Mouse (Mus musculus): ENCODE results near the gene Scamp2. TPM values are rescaled to one million over a fixed set of nuclear protein-coding genes. Genes with fewer than 3 reads are reported as not detected.

The Scamp2 gene
- total RNA-seq, 2 experiments from 2014 or later, result 22.5 to 26.3 TPM

DNA sequence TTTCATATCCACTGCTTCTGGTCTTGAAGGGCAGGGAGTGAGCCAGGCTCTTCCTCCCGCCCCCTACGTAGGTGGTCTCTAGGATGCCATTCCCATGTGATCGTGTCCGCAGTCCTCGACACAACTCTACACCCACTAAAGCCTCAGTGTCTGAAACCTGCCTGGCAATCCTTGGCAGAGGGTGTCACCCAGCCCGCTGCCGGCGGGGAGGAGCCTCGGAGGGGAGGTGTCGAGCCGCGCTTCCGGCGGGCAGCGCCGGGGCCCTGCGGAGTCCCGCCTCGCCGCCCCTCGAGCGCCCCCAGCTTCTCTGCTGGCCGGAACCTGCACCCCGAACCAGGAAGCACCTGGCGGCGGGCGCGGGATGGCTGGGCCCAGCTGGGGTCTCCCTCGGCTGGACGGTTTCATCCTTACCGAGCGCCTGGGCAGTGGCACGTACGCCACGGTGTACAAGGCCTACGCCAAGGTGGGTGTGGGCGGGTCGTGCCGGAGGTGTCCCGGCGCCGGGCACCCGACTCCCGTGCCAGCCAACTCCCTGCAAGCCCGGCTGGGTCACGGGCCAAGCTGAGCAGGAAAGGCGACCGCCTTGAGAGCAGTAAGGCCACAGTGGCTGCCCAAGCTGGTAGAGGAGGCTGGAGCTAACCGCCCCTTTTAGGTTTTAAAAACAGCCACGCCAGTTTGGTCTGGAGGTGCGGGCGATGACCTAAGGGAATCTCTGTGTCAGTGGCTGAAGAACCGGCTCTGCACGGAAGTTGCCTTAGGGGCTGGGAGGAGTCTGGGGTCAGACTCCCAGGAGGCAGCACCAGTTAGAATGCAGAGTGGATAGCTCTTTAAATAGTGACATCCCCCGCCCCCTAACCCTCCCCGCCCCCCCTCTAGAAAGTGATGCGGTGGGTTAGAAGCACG lies 28.7 kb downstream of the Scamp2 start, which contains the start of gene Ulk3:
Gene Ulk3 (plus strand): TSS at position 229 of the 903 bp plus-strand sequence.
- peak; percentile 66 for TF ChIP-seq CTCF (conservative IDR thresholded peaks at IDR 0.05)
- Histone ChIP-seq H3K4me3 (peak within 1 kb of the TSS; percentile 85), H3K27ac (peak within 1 kb of the TSS; percentile 90)
- DNase-seq (ENCODE audit: low spot score in 2 of 2), result peak; percentile 70 to 75

DNA sequence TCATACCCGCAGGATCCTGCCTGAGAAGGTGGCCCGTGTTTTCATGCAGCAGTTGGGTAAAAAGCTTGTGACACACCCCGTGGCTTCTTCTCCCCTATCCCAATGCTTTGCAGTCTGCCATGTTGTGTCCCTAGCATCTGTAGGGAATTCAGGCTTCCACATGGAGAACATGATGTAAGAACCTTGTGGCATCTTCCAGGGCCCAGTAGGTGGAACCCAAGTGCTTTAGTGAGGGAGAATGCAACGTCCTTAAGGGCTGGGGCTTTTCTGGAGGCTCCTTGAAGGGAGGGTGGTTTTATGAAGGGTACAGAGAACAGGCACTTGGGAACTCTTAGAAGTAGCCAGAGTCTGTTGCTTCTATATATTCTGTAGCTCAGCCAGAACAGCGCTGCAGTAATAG lies 30.0 kb downstream of the Scamp2 start:
- DNase-seq (ENCODE audit: low spot score in 2 of 2), result no peak
- peak overlapping the region; percentile 85; the same call in 1 of the 2 replicates for H3K4me3 ChIP-seq
- peak; percentile 63 for TF ChIP-seq CTCF (conservative IDR thresholded peaks at IDR 0.05)
- no peak overlapping the region for H3K27ac ChIP-seq

DNA sequence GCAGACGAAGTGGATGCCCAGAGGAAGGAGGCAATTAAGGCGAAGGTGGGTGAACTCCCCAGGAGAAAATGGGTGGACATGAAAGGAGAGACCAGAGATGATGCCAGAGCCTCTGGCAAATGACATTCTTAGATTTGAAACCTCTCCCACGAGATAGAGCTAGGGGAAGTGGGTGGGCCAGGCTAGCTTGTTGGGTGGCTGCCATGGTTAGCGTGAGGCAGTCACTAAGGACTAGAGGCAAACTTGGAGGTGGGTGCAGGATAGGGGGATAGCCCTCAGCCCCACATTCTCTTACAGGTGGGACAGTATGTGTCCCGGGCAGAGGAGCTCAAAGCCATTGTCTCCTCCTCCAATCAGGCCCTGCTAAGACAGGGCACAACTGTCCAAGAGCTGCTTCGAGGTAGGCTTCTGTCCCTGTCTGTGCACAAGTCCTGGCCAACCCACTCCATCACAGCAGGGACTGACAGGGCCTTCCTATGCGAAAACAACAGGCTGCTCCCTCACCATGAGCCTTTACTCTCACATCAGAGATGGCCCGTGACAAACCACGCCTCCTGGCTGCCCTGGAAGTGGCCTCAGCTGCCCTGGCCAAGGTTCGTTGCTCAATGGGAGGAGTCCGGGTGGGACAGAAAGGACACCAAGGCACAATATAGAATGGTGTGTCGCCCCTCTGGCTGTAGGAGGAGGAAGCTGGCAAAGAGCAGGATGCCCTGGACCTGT lies 32.9 kb downstream of the Scamp2 start:
- TF ChIP-seq CTCF (conservative IDR thresholded peaks at IDR 0.05), result no peak
- DNase-seq (ENCODE audit: low spot score in 2 of 2), result no peak
- no peak overlapping the region for H3K27ac ChIP-seq
- H3K4me3 ChIP-seq, result no peak overlapping the region

DNA sequence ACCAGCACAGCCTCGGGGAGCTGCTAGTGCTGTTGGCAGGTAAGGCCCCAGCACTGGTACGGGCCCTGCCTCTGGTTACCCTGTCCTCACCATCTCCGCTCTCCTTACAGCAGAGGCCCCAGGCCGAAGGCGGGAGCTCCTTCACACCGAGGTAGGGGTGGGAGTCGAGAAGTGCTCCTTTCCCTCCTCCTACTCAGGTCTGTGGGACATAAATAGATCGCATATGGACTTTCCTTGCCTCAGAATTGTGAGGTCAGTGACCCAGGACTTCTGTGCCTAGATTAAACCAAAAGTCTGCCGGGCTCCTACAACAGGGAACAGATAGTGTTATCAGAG lies 33.4 kb downstream of the Scamp2 start:
- no peak overlapping the region for H3K27ac ChIP-seq
- DNase-seq (ENCODE audit: low spot score in 2 of 2), result no peak
- no peak overlapping the region for H3K4me3 ChIP-seq
- TF ChIP-seq CTCF (conservative IDR thresholded peaks at IDR 0.05), result no peak

DNA sequence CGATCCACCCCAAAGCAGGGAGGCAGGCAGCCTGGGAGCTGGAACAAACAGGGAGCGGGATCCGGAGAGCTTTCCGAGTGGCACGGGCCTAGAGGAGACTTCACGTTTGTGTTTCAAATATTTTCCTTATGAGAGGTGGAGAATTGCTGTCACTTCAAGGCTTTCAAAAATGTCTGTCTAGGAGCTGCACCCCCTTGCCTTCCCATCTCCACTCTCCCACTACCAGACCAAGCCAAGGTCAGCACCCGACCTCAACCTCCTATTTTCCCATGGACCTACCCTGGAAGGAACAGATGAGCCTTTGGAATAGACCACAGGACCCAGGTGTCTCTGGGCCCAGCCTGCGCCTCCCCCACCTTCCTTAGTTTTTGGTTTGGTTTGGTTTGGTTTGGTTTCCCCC lies 36.5 kb downstream of the Scamp2 start:
- no peak for DNase-seq (ENCODE audit: low spot score in 2 of 2)

DNA sequence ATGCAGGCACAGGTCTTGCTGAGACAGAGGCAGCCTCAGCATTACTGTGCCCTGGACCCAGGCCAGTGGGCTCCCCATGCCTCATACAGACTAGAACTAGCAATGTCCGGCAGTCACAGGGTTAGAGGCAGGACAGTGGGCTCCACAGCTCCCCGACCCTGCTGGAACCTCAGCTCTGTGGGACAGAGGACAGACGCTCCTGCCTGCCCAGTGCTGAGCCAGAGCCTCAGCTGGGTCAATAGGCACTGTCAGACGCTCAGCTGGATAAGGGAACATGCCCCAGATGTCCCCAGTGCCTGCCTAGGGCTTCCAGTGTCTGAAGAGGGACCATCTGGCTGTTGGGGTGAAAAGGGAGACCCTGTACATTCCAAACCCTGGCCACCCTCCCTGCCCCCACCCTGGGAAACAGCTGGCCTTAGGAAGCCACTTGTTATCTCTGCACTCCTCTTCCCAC lies 37.2 kb downstream of the Scamp2 start:
- H3K27ac ChIP-seq, result no peak overlapping the region
- no peak for TF ChIP-seq CTCF (conservative IDR thresholded peaks at IDR 0.05)
- no peak overlapping the region for H3K4me3 ChIP-seq
- no peak for DNase-seq (ENCODE audit: low spot score in 2 of 2)

More for the DNA sequence above, 36.5 kb downstream of the Scamp2 start:
- Histone ChIP-seq H3K27ac (no peak overlapping the region), H3K4me3 (no peak overlapping the region)
- TF ChIP-seq CTCF (conservative IDR thresholded peaks at IDR 0.05), result no peak

DNA sequence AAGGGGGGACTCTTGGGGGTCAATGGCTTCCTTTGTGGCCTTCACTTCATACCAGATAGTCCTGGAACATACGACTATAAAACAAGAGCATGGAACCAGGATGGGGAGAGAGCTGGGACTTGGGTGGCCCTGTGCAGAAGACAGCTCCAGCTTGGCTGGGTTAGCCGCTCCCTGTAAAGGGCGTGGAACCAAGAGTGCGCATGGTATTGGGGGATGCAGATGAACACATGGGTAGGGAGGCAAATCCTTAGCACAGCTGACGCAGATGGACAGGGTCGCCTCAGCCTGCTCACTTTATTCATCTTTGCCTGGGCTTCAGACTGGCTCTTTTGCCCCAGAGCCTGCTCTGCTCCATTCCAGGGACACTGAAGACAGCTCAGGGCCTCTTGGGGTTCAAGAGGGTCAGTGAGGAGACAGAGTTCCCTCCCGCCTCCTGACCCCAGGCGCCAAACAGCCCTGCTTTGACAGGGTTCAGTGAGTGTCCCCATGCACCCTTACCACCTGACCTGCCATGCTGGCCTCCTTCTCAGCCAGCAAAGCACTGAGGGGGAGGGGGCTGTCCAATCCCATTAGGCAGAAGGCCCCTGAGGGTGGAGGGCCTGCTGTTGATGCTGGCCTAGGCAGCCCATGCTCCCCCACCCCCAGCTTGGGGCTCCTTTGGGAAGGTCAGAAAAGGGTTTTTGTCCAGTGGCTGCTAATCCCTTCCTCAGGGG lies 38.3 kb downstream of the Scamp2 start:
- DNase-seq (ENCODE audit: low spot score in 2 of 2), result no peak
- no peak overlapping the region for H3K4me3 ChIP-seq
- no peak for TF ChIP-seq CTCF (conservative IDR thresholded peaks at IDR 0.05)
- H3K27ac ChIP-seq, result no peak overlapping the region

DNA sequence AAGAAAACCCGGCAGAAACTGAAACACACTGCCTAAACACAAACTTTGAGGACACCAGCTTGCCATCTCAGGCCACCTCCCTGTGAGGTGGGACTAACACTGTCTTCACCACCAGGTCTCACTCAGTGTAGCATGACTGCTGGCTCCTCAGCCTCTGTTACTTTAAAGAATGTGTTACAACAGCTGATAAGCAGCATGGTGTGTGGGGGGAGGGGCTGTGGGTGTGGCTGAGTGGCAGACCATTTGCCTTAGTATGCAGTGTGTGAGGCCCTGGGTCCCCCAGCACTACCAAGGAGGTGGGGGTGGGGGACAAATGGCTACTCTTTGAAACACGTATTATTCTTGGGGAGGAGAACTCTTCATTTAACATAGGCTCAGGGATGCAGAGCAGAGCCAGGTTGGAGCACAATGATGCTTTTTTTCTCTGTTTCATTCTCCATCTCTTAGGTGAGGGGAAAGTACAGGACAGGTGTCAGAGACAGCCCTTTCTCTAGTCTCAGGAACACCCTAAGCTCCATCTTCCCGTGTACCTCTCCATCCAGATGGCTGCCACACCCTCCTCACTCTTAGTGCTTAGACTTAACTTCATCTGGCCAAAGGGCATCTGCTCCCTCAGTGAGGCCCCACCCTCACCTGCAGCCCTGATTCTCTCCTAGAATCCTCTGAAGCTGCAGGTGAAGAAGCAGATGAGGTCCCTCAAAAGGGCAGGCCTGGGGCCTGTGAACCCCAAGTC lies 40.0 kb downstream of the Scamp2 start:
- H3K4me3 ChIP-seq, result no peak overlapping the region
- H3K27ac ChIP-seq, result peak overlapping the region; percentile 61
- no peak for TF ChIP-seq CTCF (conservative IDR thresholded peaks at IDR 0.05)
- no peak for DNase-seq (ENCODE audit: low spot score in 2 of 2)

DNA sequence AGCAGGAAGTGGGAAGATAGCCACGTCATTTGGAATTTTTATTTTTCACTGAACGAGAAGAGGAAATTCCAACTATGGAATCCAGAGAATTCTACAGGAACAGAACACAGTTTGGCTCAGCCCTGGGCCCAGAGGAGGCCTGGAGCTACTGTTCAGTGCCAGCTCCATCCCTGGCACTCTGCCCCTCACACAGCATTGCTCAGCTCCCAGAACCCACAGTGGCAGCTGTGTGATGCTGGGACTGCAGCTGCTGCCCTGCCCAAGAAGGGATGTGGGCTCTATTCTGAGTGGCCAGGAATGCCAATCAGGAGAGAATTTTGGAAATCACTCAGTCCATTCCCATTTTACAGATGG lies 40.6 kb downstream of the Scamp2 start:
- no peak for TF ChIP-seq CTCF (conservative IDR thresholded peaks at IDR 0.05)
- no peak overlapping the region for H3K4me3 ChIP-seq
- DNase-seq (ENCODE audit: low spot score in 2 of 2), result peak; percentile 47 to 71
- peak overlapping the region; percentile 61 for H3K27ac ChIP-seq

DNA sequence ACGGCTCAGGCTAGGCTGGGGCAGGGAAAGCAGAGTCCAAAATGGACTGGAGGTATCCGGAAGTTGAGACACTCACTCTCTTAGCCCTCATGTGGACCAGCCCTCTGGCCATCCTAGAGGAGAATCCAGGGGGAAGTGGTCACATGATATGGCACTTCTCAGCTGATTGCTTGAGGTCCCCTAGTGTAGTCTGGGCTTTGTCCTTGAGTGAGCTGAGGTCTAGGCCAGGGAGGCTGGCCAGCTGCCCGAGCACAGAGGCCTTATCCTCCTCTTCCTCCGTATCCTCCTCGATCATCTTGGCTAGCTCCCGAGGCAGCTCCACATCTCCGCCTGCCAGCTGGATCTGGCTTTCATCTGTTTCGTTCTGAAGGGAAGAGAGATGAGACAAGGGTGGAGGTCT lies 41.4 kb downstream of the Scamp2 start:
- TF ChIP-seq CTCF (conservative IDR thresholded peaks at IDR 0.05), result no peak
- H3K4me3 ChIP-seq, result no peak overlapping the region
- DNase-seq (ENCODE audit: low spot score in 2 of 2), result no peak
- H3K27ac ChIP-seq, result 0 out of 2 replicates have a peak overlapping the region, but pooled peaks have one; percentile 32

DNA sequence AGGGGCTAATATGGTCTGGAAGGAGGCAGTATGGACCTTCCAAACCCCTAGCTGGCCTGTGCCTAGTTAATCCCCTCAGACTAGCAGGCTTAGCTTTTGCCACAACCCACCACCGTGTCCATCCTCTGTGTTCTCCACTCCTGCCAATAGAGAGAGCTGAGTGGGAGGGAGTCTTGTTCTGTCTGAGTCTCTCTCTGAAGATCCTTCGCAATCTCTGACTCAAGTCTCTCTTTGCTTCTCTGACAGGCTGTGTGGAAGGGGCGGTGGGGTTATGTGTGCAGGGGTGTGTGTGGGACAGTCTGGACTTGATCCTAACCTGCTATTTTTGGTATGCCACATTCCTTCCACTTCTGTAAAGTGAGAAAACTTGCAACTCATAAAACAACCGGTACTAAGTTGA lies 44.1 kb downstream of the Scamp2 start:
- Histone ChIP-seq H3K27ac (no peak overlapping the region), H3K4me3 (no peak overlapping the region)
- TF ChIP-seq CTCF (conservative IDR thresholded peaks at IDR 0.05), result no peak
- no peak for DNase-seq (ENCODE audit: low spot score in 2 of 2)

DNA sequence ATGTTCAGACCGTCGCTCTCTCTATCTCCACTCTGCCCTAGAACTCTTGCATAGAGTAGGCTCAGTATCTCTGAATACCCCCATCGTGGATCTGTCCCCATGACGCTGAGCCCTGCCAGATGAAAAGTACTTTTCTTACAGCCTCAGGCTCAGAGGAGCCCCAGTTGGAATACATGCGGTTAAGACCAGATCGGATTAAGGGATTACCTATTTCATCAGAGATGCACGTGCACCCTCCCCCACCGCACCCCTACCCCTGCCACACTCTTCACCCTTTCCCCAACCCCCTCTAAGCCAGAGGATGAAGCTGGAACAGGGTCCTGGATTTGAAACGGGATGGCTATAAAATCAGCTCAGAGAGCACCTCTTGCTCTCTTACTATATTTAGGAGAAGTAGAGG lies 44.8 kb downstream of the Scamp2 start:
- Histone ChIP-seq H3K4me3 (no peak overlapping the region), H3K27ac (no peak overlapping the region)
- TF ChIP-seq CTCF (conservative IDR thresholded peaks at IDR 0.05), result no peak
- DNase-seq (ENCODE audit: low spot score in 2 of 2), result no peak
